ENCODE assay signal across 8 mouse cellular contexts in genomic region chr3:87157767-87158291, GRCm38 (mm10). TPM values are rescaled to one million over a fixed set of nuclear protein-coding genes. Genes with fewer than 3 reads are reported as not detected.
A peak's percentile ranks its signal among the peaks of the same experiment; 100 is the strongest.
DNase-seq lines count a peak whose midpoint lies in the region; ATAC-seq and TF ChIP-seq lines count a peak whose summit lies in the region.

No protein-coding gene starts in this region.

- peak overlapping the region; percentile 15 for H3K27ac ChIP-seq in liver, adult 2 months (replicated peaks; ENCODE audit: insufficient read depth, low read depth, low read length)
- peak overlapping the region; percentile 55; the same call in 1 of the 2 replicates for H3K27ac ChIP-seq in forebrain, postnatal 0 days (ENCODE audit: low read depth, low read length)
- peak overlapping the region; percentile 61 for H3K27ac ChIP-seq in kidney, adult 2 months (ENCODE audit: insufficient read depth, low read depth, low read length)

- no peaks in the 10 kb centered on the region for H3K9me3 ChIP-seq in forebrain, postnatal 0 days (ENCODE audit: low read length)

- H3K27me3 ChIP-seq in liver, adult 2 months (ENCODE audit: control insufficient read depth, insufficient read depth, low read length) = no peaks in the 10 kb centered on the region
- no peaks in the 10 kb centered on the region for H3K27me3 ChIP-seq in forebrain, postnatal 0 days (ENCODE audit: insufficient read depth, low read length)
- H3K27me3 ChIP-seq in kidney, adult 2 months (replicated peaks; ENCODE audit: control insufficient read depth, insufficient read depth, low read length) = no peaks in the 10 kb centered on the region

- no peak for DNase-seq in liver, adult 2 months (ENCODE audit: extremely low read depth, low read depth, low spot score)
- DNase-seq in liver = no peak
- no peak for DNase-seq in forebrain, postnatal 0 days
- peak; percentile 46 for DNase-seq in kidney, adult 2 months
- peak; percentile 77 for DNase-seq in mesoderm, embryonic 11.5 days (ENCODE audit: low read depth, low spot score)
- DNase-seq in thymus, postnatal 4 days = no peak
- DNase-seq in frontal cortex, adult 2 months (ENCODE audit: extremely low spot score in 1 of 2, low spot score in 1 of 2) = no peak

- no peak for TF ChIP-seq CTCF in liver, adult 2 months (IDR thresholded peaks at IDR 0.05; ENCODE audit: low read depth, low read length)
- TF ChIP-seq CTCF in forebrain, postnatal 0 days (IDR thresholded peaks at IDR 0.05; ENCODE audit: low read depth) = no peak
- TF ChIP-seq CTCF in kidney, adult 2 months (conservative IDR thresholded peaks at IDR 0.05; ENCODE audit: insufficient read depth, insufficient read length, low read depth, low read length) = no peak

- H3K36me3 ChIP-seq in liver, adult 2 months (ENCODE audit: control insufficient read depth, insufficient read depth, low read length) = no peaks in the 10 kb centered on the region
- no peaks in the 10 kb centered on the region for H3K36me3 ChIP-seq in forebrain, postnatal 0 days (ENCODE audit: insufficient read depth)
- no peaks in the 10 kb centered on the region for H3K36me3 ChIP-seq in kidney, adult 2 months (ENCODE audit: control insufficient read depth, insufficient read depth, low read length)

- H3K4me2 ChIP-seq in forebrain, postnatal 0 days (ENCODE audit: low read depth) = no peak overlapping the region

- ATAC-seq in forebrain, postnatal 0 days = no peak
- no peak for ATAC-seq in megakaryocyte, adult 5-6 weeks (ENCODE audit: poor library complexity, severe bottlenecking)

- WGBS in liver, adult 2 months = 30% methylated on average over 12 of the region's 12 CpGs
- 14% methylated on average over 12 of the region's 12 CpGs for WGBS in forebrain, postnatal 0 days
- WGBS in kidney, adult 2 months = 30% methylated on average over 12 of the region's 12 CpGs

- H3K79me2 ChIP-seq in liver, adult 2 months (ENCODE audit: control insufficient read depth, insufficient read depth, low read length) = no peaks in the 10 kb centered on the region

- TF ChIP-seq POLR2A in liver, adult 2 months (IDR thresholded peaks at IDR 0.05; ENCODE audit: extremely low read depth, insufficient read depth, low read length) = no peak
- TF ChIP-seq POLR2A in kidney, adult 2 months (IDR thresholded peaks at IDR 0.05; ENCODE audit: low read depth, low read length) = no peak

- H3K9ac ChIP-seq in liver, adult 2 months (ENCODE audit: low read depth, low read length) = no peak overlapping the region
- no peak overlapping the region for H3K9ac ChIP-seq in forebrain, postnatal 0 days

- no peak overlapping the region for H3K4me3 ChIP-seq in liver, adult 2 months (ENCODE audit: insufficient read depth, low read depth, low read length)
- H3K4me3 ChIP-seq in forebrain, postnatal 0 days (ENCODE audit: low read depth, low read length) = no peak overlapping the region
- no peak overlapping the region for H3K4me3 ChIP-seq in kidney, adult 2 months (ENCODE audit: insufficient read depth, low read depth, low read length)

- no peaks in the 10 kb centered on the region for H3K4me1 ChIP-seq in liver, adult 2 months (ENCODE audit: control insufficient read depth, insufficient read depth, low read length)
- peaks cover 26% of the 10 kb centered on the region for H3K4me1 ChIP-seq in forebrain, postnatal 0 days (ENCODE audit: insufficient read depth)
- 0 out of 2 replicates have a peak, but pooled peaks cover 2% of the 10 kb centered on the region for H3K4me1 ChIP-seq in kidney, adult 2 months (ENCODE audit: control insufficient read depth, insufficient read depth, low read length)

RNA-seq across cellular contexts. Expression of gene Kirrel, which starts 16.7 kb away (rescaled TPM):
- 0.40 and 0.46 TPM in 2 replicates for total RNA-seq in liver, adult 2 months (2014; rRNA removed)
- polyA plus RNA-seq in liver, adult 2 months (2012; rRNA removed) = 0.78 and 0.81 TPM in 2 replicates
- 4.7 and 6.9 TPM in 2 replicates for total RNA-seq in forebrain, postnatal 0 days (2014; rRNA removed)
- polyA plus RNA-seq in forebrain, postnatal 0 days (2015; fragmentation: Nextera tagmentation; extraction: Ambion mirVana) = 1.1 and 2.2 TPM in 2 replicates
- 10.0 and 10.2 TPM in 2 replicates for polyA plus RNA-seq in kidney, adult 2 months (2012; rRNA removed)
- polyA plus RNA-seq in frontal cortex, adult 2 months (2012; rRNA removed) = 5.4 and 5.5 TPM in 2 replicates
- 0.11 and 0.14 TPM in 2 replicates for total RNA-seq in megakaryocyte, adult 5-6 weeks (2015)
- 0.16 TPM in 1 of 2 replicates, not detected in the other for total RNA-seq in megakaryocyte, adult 5-6 weeks (2017)

Comparison
In these comparisons a context has a peak if more than half of its experiments do, and no peak if none do; other contexts are left out.
1. DNase-seq: peak in kidney, adult 2 months (single experiment) and mesoderm, embryonic 11.5 days (single experiment); none in liver, adult 2 months (single experiment), liver (single experiment), forebrain, postnatal 0 days (single experiment), thymus, postnatal 4 days (single experiment) and frontal cortex, adult 2 months (0 of 2).
2. Peak in every context shown above with its lines, with median percentiles within 50 percentile points of each other: H3K27ac ChIP-seq.